Mouse (Mus musculus) kidney, postnatal 4 days (tissue): ENCODE measurements around the gene Trak1.

Source experiments
- DNase-seq, 2 experiments: peaks; one replicate each; pipeline ENCODE4 v3.0.0; 2021; ENCODE audit warnings: mixed read lengths in 2 of 2

Trak1 gene

GRCm38 (mm10) chr9:121350601-121351000, 53.3 kb downstream of the Trak1 start:
- DNase-seq: no peak

GRCm38 (mm10) chr9:121351388-121352078, 54.2 kb downstream of the Trak1 start:
- no peak for DNase-seq

DNA sequence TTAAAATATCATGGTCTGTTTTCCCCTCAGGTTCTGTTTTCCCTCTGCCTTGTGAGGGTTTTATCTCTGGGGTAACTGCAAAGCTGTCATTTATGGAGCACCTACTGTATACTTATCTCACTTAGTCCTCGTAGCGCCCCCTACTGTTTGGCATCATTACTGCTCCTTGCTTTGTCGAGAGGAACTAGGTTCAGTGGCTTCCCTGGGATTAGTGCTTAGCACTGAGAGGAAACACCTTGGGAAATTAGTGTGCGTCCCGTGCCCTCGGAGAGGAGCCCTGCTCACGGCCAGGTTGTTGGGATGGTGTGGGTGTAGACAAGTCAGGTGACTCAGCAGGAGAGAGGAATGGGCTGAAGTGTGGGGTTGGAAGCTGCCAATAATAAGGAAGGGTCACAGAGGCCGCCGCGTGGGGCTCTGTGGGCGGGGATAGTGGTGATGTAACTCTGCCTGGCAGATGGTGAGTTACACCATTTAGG, 54.9 kb downstream of the Trak1 start:
- DNase-seq: peak in 1 of 2 experiments; percentile 65

DNA sequence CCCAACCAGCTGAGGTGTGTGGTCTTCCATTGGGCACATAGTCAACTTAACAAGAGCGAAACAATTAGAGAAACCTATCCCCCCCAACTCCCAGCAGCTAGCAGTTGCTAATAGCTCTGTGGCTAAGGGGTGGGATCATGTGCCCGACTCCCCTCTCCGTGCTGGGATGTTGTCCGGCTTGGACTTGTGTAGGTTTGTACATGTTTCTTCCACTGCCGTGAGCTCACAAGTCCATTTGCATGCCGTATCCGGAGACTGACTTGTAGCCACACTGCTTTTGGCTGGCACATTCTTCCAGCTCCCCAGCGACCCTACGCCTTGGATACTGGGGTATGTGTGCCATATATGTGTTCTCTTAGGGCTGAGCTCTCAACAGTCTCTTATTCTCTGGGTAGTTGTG, 55.4 kb downstream of the Trak1 start:
- no peak for DNase-seq

GRCm38 (mm10) chr9:121354792-121355390, 57.6 kb downstream of the Trak1 start:
- DNase-seq: peak in 1 of 2 experiments; percentile 56

GRCm38 (mm10) chr9:121355431-121356141, 58.3 kb downstream of the Trak1 start:
- peak in 1 of 2 experiments; percentile 56 for DNase-seq

DNA sequence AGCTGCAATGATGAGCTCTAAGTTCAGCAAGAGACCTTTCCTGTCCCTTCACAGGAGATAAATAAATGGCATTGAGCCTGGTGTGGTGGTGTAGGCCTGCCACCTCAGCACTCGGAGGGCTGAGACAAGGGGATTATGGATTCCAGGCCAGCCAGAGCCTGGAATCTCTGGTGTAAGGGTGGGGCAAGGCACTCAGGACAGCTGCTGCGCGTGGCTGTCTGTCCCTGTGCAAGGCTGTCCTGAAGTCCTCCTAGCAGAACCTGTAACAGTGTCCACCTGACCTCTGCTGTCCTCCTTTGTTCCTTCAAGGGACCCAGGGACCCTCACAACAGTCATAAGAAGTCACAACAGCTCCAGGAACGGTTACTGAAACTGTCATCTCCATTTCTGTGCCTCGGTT, 59.8 kb downstream of the Trak1 start:
- DNase-seq: no peak

GRCm38 (mm10) chr9:121357582-121358275, 60.4 kb downstream of the Trak1 start:
- DNase-seq: no peak

- no peak for DNase-seq
These were observed 61.1 kb downstream of the Trak1 start for GRCm38 (mm10) chr9:121358418-121358817.

DNA sequence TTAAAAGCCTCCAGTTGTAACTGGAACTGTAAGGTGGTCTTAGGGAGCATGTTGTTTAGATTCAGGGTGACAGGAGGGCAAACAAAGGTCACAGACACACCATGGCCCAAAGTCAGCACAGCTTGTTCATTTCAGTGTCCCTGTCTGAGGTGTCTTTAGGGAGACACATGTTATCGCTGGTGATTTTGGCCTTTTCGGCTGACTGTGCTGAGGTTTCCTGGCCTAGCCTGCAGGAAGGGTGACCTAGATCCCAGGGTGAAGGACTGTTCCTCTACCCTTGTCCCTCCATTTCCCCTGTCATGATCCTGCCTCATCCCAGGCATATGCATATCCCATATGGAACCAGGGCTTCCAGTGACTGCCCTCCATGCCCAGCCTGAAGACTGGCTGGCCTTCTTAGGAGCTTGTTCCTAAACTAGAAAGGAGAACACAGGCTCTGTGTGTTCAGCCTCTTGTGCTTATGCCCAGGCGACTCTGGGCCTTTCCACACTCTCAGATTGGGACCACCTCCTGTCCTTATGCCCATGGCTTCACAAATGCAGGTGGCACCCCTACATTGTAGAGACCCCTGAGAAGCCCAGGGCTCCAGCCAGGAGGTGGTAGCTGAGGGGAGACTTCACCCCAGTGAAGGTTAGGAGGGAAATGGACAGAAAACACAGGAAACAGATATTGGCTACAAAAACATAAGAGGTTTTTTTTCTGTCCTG, 62.1 kb downstream of the Trak1 start:
- DNase-seq: no peak

GRCm38 (mm10) chr9:121360327-121360954, 63.1 kb downstream of the Trak1 start:
- DNase-seq: no peak

GRCm38 (mm10) chr9:121361010-121361409, 63.7 kb downstream of the Trak1 start:
- no peak for DNase-seq

GRCm38 (mm10) chr9:121363932-121364331, 66.6 kb downstream of the Trak1 start:
- DNase-seq: no peak

GRCm38 (mm10) chr9:121366135-121366863, 69.0 kb downstream of the Trak1 start:
- no peak for DNase-seq

DNA sequence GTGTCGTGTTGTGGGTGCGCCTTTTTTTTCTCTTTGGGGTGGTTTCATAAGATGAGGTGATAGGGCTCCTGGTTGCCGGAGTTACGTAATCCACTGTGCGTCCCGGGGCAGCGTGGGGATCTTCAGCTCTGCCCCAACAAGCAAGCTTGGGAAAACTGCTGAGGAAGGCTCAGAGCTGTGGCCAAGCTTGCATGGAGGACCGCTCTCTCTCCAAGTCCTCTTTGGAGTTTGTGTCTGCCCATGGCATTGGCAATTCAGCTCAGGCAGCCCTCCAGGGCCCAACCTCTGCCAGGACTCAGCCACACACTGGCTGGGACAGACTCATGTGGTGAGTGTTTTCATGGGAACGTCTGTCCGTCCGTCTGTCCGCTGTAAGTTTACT, 69.6 kb downstream of the Trak1 start:
- DNase-seq: no peak

DNA sequence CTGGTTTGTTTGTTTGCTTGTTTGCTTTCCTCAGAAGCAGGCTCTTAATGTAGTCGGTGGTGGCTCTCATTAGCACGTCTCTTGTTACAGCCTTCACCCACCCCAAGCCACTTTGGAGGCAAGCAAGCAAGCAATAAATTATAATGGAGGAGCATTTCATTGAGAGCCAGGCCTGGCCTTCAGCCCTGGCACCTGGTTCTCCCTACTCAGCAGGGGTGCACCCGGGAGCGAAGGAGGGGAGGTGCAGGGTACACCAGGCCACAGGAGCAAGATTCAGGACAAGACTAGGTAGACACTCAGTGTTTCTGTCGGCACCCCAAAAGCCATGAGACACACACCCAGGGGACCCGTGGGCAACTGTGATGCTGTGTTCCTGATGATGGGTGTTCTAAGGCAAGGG, 72.3 kb downstream of the Trak1 start:
- DNase-seq: no peak

GRCm38 (mm10) chr9:121371346-121371891, 74.1 kb downstream of the Trak1 start:
- peak; percentile 88 to 92 for DNase-seq

DNA sequence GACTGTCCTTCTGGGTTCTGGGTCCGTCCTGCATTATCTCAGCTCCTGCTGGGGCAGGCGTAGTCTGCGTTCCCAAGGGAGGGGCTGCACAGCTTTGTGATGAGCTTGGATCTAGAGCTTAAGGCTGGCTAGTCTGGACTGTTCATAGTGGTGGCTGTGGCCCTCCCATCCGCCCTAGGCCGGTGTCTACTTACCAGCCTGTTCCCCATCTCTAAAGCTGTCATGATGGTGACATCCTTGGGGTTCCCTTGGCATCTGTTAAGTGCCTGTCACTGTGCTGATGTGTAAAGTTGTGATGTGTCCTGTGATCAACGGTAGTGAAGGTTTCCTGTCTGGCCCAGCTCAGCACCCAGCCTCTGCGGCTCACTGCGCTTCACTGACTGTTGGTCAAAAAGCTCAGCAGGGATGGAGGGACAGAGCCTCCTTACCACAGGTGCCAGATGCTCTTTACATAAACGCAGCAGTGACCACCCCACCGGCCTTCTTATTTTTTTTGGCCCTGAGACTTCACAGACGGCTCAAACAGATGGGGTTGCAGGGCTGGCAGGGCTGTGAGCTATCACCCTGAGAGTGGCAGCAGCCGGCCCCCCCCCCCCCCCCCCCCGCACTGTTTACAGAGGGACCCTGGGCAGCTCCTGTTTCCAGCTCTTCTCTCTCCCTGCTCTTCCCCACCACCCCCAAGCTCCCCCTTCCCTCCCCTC, 74.8 kb downstream of the Trak1 start:
- no peak for DNase-seq

GRCm38 (mm10) chr9:121373107-121373506, 75.8 kb downstream of the Trak1 start:
- no peak for DNase-seq

- no peak for DNase-seq
These were observed 76.2 kb downstream of the Trak1 start for GRCm38 (mm10) chr9:121373512-121373911.
